Mouse (Mus musculus): ENCODE data around the gene Ccnk. TPM values are rescaled to one million over a fixed set of nuclear protein-coding genes. Genes with fewer than 3 reads are reported as not detected.
A peak's percentile ranks its signal among the peaks of the same experiment; 100 is the strongest.

The Ccnk gene
- total RNA-seq, 2 experiments from 2014 or later: 7.8 to 84.0 TPM

GRCm38 (mm10) chr12:108238395-108239035 lies 59.1 kb downstream of the Ccnk start:
- no peak for ATAC-seq (replicated peaks; ENCODE audit: low FRiP score, low TSS enrichment, poor library complexity, severe bottlenecking)

- ATAC-seq (replicated peaks; ENCODE audit: low FRiP score, low TSS enrichment, poor library complexity, severe bottlenecking): no peak
These were observed 60.1 kb downstream of the Ccnk start for GRCm38 (mm10) chr12:108239441-108239840.

- no peak for ATAC-seq (replicated peaks; ENCODE audit: low FRiP score, low TSS enrichment, poor library complexity, severe bottlenecking)
These were observed 61.1 kb downstream of the Ccnk start for GRCm38 (mm10) chr12:108240401-108240890.

- ATAC-seq (replicated peaks; ENCODE audit: low FRiP score, low TSS enrichment, poor library complexity, severe bottlenecking): peak; percentile 34
These were observed 61.7 kb downstream of the Ccnk start for GRCm38 (mm10) chr12:108240953-108241588.

- no peak for ATAC-seq (replicated peaks; ENCODE audit: low FRiP score, low TSS enrichment, poor library complexity, severe bottlenecking)
These were observed 62.2 kb downstream of the Ccnk start for GRCm38 (mm10) chr12:108241626-108242025.

- no peak for ATAC-seq (replicated peaks; ENCODE audit: low FRiP score, low TSS enrichment, poor library complexity, severe bottlenecking)
These were observed 62.9 kb downstream of the Ccnk start for GRCm38 (mm10) chr12:108242243-108242745.

GRCm38 (mm10) chr12:108244778-108245177 lies 65.4 kb downstream of the Ccnk start:
- peak; percentile 70 for ATAC-seq (replicated peaks; ENCODE audit: low FRiP score, low TSS enrichment, poor library complexity, severe bottlenecking)

GRCm38 (mm10) chr12:108245579-108245978 lies 66.2 kb downstream of the Ccnk start:
- ATAC-seq (replicated peaks; ENCODE audit: low FRiP score, low TSS enrichment, poor library complexity, severe bottlenecking): no peak

- no peak for ATAC-seq (replicated peaks; ENCODE audit: low FRiP score, low TSS enrichment, poor library complexity, severe bottlenecking)
These were observed 67.6 kb downstream of the Ccnk start for GRCm38 (mm10) chr12:108246759-108247500.

- ATAC-seq (replicated peaks; ENCODE audit: low FRiP score, low TSS enrichment, poor library complexity, severe bottlenecking): no peak
These were observed 69.6 kb downstream of the Ccnk start for GRCm38 (mm10) chr12:108249019-108249418.

- no peak for ATAC-seq (replicated peaks; ENCODE audit: low FRiP score, low TSS enrichment, poor library complexity, severe bottlenecking)
These were observed 70.1 kb downstream of the Ccnk start for GRCm38 (mm10) chr12:108249522-108249921.

- no peak for ATAC-seq (replicated peaks; ENCODE audit: low FRiP score, low TSS enrichment, poor library complexity, severe bottlenecking)
These were observed 71.8 kb downstream of the Ccnk start for GRCm38 (mm10) chr12:108251034-108251792.

- no peak for ATAC-seq (replicated peaks; ENCODE audit: low FRiP score, low TSS enrichment, poor library complexity, severe bottlenecking)
These were observed 72.6 kb downstream of the Ccnk start for GRCm38 (mm10) chr12:108251825-108252542.

Other genes with a start within 250 kb of the Ccnk start
- 0.59 and 0.62 TPM in 2 replicates for gene Bcl11b, start 176.0 kb upstream of the Ccnk start, total RNA-seq (2014; fragmentation: Nextera tagmentation)
- 0.19 and 2.0 TPM in 2 replicates for gene Bcl11b, start 176.0 kb upstream of the Ccnk start, total RNA-seq (2017)
- gene Setd3, start 265 bp upstream of the Ccnk start, total RNA-seq (2014; fragmentation: Nextera tagmentation): 58.0 and 66.0 TPM in 2 replicates
- gene Setd3, start 265 bp upstream of the Ccnk start, total RNA-seq (2017): 83.4 and 118 TPM in 2 replicates
- 1.3 TPM in 1 of 2 replicates, not detected in the other for gene Ccdc85c, start 95.8 kb downstream of the Ccnk start, total RNA-seq (2014; fragmentation: Nextera tagmentation)
- 0.42 and 1.3 TPM in 2 replicates for gene Ccdc85c, start 95.8 kb downstream of the Ccnk start, total RNA-seq (2017)
- not detected in 2 replicates for gene Hhipl1, start 126.7 kb downstream of the Ccnk start, total RNA-seq (2014; fragmentation: Nextera tagmentation)
- gene Hhipl1, start 126.7 kb downstream of the Ccnk start, total RNA-seq (2017): not detected in 2 replicates
- gene Cyp46a1, start 154.8 kb downstream of the Ccnk start, total RNA-seq (2014; fragmentation: Nextera tagmentation): 1.0 TPM in 1 of 2 replicates, not detected in the other
- gene Cyp46a1, start 154.8 kb downstream of the Ccnk start, total RNA-seq (2017): 0.23 TPM in 1 of 2 replicates, not detected in the other
- not detected in 2 replicates for gene Eml1, start 191.4 kb downstream of the Ccnk start, total RNA-seq (2014; fragmentation: Nextera tagmentation)
- not detected in 2 replicates for gene Eml1, start 191.4 kb downstream of the Ccnk start, total RNA-seq (2017)